Mouse (Mus musculus): ENCODE data around the gene Tppp2.

- TF ChIP-seq MAFK (IDR thresholded peaks at IDR 0.05; ENCODE audit: insufficient read depth, low read depth, low read length) (no peak), ZC3H11A (IDR thresholded peaks at IDR 0.05; ENCODE audit: borderline replicate concordance, low read depth, low read length) (no peak), ZNF384 (IDR thresholded peaks at IDR 0.05; ENCODE audit: low read depth, low read length) (no peak), CHD2 (IDR thresholded peaks at IDR 0.05; ENCODE audit: low read depth, low read length) (no peak)
These were observed 47.5 kb upstream of the Tppp2 start for GRCm38 (mm10) chr14:51870756-51871155.

All from ES-E14 (cell line).